Mouse (Mus musculus) lung, adult 18-20 months (tissue): ENCODE results near the gene Anp32a.

Experiments
- DNase-seq, 2 experiments: peaks; one replicate each; pipeline ENCODE4 v3.0.0; 2022; ENCODE audit warnings: mixed read lengths in 2 of 2

The Anp32a gene

GRCm38 (mm10) chr9:62370186-62370585, 29.1 kb downstream of the Anp32a start:
- DNase-seq, result no peak

GRCm38 (mm10) chr9:62370648-62371280, 29.7 kb downstream of the Anp32a start:
- DNase-seq, result no peak

- peak; percentile 67 to 74 for DNase-seq
Observed at GRCm38 (mm10) chr9:62371745-62372555, 30.9 kb downstream of the Anp32a start.

- DNase-seq, result no peak
Observed at GRCm38 (mm10) chr9:62372556-62373221, 31.6 kb downstream of the Anp32a start.

- DNase-seq, result peak; percentile 73 to 76
Observed at GRCm38 (mm10) chr9:62373222-62374123, 32.4 kb downstream of the Anp32a start.

GRCm38 (mm10) chr9:62374276-62374675, 33.2 kb downstream of the Anp32a start:
- DNase-seq, result peak; percentile 61 to 78

- no peak for DNase-seq
Observed at GRCm38 (mm10) chr9:62377897-62378296, 36.8 kb downstream of the Anp32a start.

- no peak for DNase-seq
Observed at GRCm38 (mm10) chr9:62380351-62380750, 39.3 kb downstream of the Anp32a start.

- no peak for DNase-seq
Observed at GRCm38 (mm10) chr9:62381402-62381913, 40.4 kb downstream of the Anp32a start.

- DNase-seq, result no peak
Observed at GRCm38 (mm10) chr9:62382519-62383084, 41.5 kb downstream of the Anp32a start.

- no peak for DNase-seq
Observed at GRCm38 (mm10) chr9:62385062-62385461, 44.0 kb downstream of the Anp32a start.

GRCm38 (mm10) chr9:62385727-62386518, 44.8 kb downstream of the Anp32a start:
- no peak for DNase-seq

GRCm38 (mm10) chr9:62389735-62390134, 48.6 kb downstream of the Anp32a start:
- no peak for DNase-seq

GRCm38 (mm10) chr9:62393531-62393930, 52.4 kb downstream of the Anp32a start:
- no peak for DNase-seq

- no peak for DNase-seq
Observed at GRCm38 (mm10) chr9:62394163-62394562, 53.1 kb downstream of the Anp32a start.

- no peak for DNase-seq
Observed at GRCm38 (mm10) chr9:62400531-62401170, 59.6 kb downstream of the Anp32a start.

- DNase-seq, result no peak
Observed at GRCm38 (mm10) chr9:62401589-62401988, 60.5 kb downstream of the Anp32a start.

- DNase-seq, result no peak
Observed at GRCm38 (mm10) chr9:62406423-62407013, 65.4 kb downstream of the Anp32a start.

GRCm38 (mm10) chr9:62407357-62408146, 66.5 kb downstream of the Anp32a start:
- peak in 1 of 2 experiments; percentile 80 for DNase-seq
